Mouse (Mus musculus): ENCODE measurements around the gene Map4k3. TPM values are rescaled to one million over a fixed set of nuclear protein-coding genes. Genes with fewer than 3 reads are reported as not detected.

Map4k3 gene
- polyA plus RNA-seq, 2 experiments from 2014 or later = 3.3 to 6.3 TPM

GRCm38 (mm10) chr17:80683041-80683440 is 45.2 kb downstream of the Map4k3 start:
- ATAC-seq = no peak

- no peak for ATAC-seq
Measured at GRCm38 (mm10) chr17:80678190-80678589, 50.1 kb downstream of the Map4k3 start.

- no peak for ATAC-seq
Measured at GRCm38 (mm10) chr17:80676859-80677535, 51.3 kb downstream of the Map4k3 start.

GRCm38 (mm10) chr17:80676211-80676610 is 52.1 kb downstream of the Map4k3 start:
- no peak for ATAC-seq

- ATAC-seq = peak; percentile 75
Measured at GRCm38 (mm10) chr17:80670395-80670794, 57.9 kb downstream of the Map4k3 start.

GRCm38 (mm10) chr17:80663623-80664022 is 64.7 kb downstream of the Map4k3 start:
- ATAC-seq = no peak

GRCm38 (mm10) chr17:80662836-80663620 is 65.3 kb downstream of the Map4k3 start:
- no peak for ATAC-seq

GRCm38 (mm10) chr17:80661896-80662295 is 66.4 kb downstream of the Map4k3 start:
- ATAC-seq = no peak

GRCm38 (mm10) chr17:80660707-80661380 is 67.4 kb downstream of the Map4k3 start:
- ATAC-seq = no peak

- no peak for ATAC-seq
Measured at GRCm38 (mm10) chr17:80660234-80660633, 68.1 kb downstream of the Map4k3 start.

GRCm38 (mm10) chr17:80659821-80660220 is 68.5 kb downstream of the Map4k3 start:
- ATAC-seq = no peak

GRCm38 (mm10) chr17:80654323-80654722 is 74.0 kb downstream of the Map4k3 start:
- no peak for ATAC-seq

- ATAC-seq = no peak
Measured at GRCm38 (mm10) chr17:80652740-80653139, 75.5 kb downstream of the Map4k3 start.

GRCm38 (mm10) chr17:80646843-80647242 is 81.4 kb downstream of the Map4k3 start:
- no peak for ATAC-seq

- no peak for ATAC-seq
Measured at GRCm38 (mm10) chr17:80646131-80646530, 82.2 kb downstream of the Map4k3 start.

- no peak for ATAC-seq
Measured at GRCm38 (mm10) chr17:80645694-80646034, 82.6 kb downstream of the Map4k3 start.

GRCm38 (mm10) chr17:80644983-80645693 is 83.1 kb downstream of the Map4k3 start:
- ATAC-seq = no peak

- no peak for ATAC-seq
Measured at GRCm38 (mm10) chr17:80644567-80644966, 83.7 kb downstream of the Map4k3 start.

GRCm38 (mm10) chr17:80638121-80638520 is 90.2 kb downstream of the Map4k3 start:
- no peak for ATAC-seq

GRCm38 (mm10) chr17:80635794-80636193 is 92.5 kb downstream of the Map4k3 start:
- ATAC-seq = no peak

- ATAC-seq = no peak
Measured at GRCm38 (mm10) chr17:80632846-80633245, 95.4 kb downstream of the Map4k3 start.

GRCm38 (mm10) chr17:80632354-80632753 is 95.9 kb downstream of the Map4k3 start:
- no peak for ATAC-seq

GRCm38 (mm10) chr17:80631028-80631427 is 97.3 kb downstream of the Map4k3 start:
- no peak for ATAC-seq

Measured in CD4-positive, CD25-positive, alpha-beta regulatory T cell, adult 4 months (primary cell).